8 mouse cellular contexts compared by ENCODE assay signal in genomic region chr6:128842356-128842944, GRCm38 (mm10). TPM values are rescaled to one million over a fixed set of nuclear protein-coding genes. Genes with fewer than 3 reads are reported as not detected.
A peak's percentile ranks its signal among the peaks of the same experiment; 100 is the strongest.
DNase-seq lines count a peak whose midpoint lies in the region; ATAC-seq and TF ChIP-seq lines count a peak whose summit lies in the region.

No protein-coding gene starts in this region.

- H3K27me3 ChIP-seq in kidney, postnatal 0 days (ENCODE audit: insufficient read depth, low read length), result no peaks in the 10 kb centered on the region
- 0 out of 2 replicates have a peak, but pooled peaks cover 5% of the 10 kb centered on the region for H3K27me3 ChIP-seq in embryonic facial prominence, embryonic 10.5 days (replicated peaks; ENCODE audit: low read depth, poor library complexity, severe bottlenecking)
- no peaks in the 10 kb centered on the region for H3K27me3 ChIP-seq in hindbrain, embryonic 16.5 days (replicated peaks; ENCODE audit: control insufficient read depth, insufficient read depth, low read length)
- no peaks in the 10 kb centered on the region for H3K27me3 ChIP-seq in myocyte (ENCODE audit: control insufficient read depth, insufficient read depth, insufficient read length)

- no peaks in the 10 kb centered on the region for H3K9me3 ChIP-seq in kidney, postnatal 0 days (replicated peaks; ENCODE audit: low read length)
- no peaks in the 10 kb centered on the region for H3K9me3 ChIP-seq in embryonic facial prominence, embryonic 10.5 days
- H3K9me3 ChIP-seq in hindbrain, embryonic 16.5 days (ENCODE audit: control insufficient read depth, low read length), result no peaks in the 10 kb centered on the region

- peak; percentile 46 for DNase-seq in kidney, postnatal 0 days (ENCODE audit: low spot score)
- DNase-seq in kidney, postnatal 36 days, result no peak
- peak; percentile 57 for DNase-seq in embryonic facial prominence, embryonic 10.5 days (ENCODE audit: low spot score)
- DNase-seq in cerebellum, adult 11-12 months, result no peak
- no peak for DNase-seq in yolk sac, embryonic 10.5 days (ENCODE audit: low spot score)
- DNase-seq in urinary bladder, adult 2 months (ENCODE audit: low spot score), result no peak

- TF ChIP-seq CTCF in kidney, postnatal 0 days (IDR thresholded peaks at IDR 0.05; ENCODE audit: low read depth), result no peak

- no peak for TF ChIP-seq POLR2A in myocyte (IDR thresholded peaks at IDR 0.05; ENCODE audit: insufficient read length, low read depth)

- H3ac ChIP-seq in myocyte (ENCODE audit: control insufficient read depth, insufficient read length), result peak overlapping the region; percentile 70

- peak overlapping the region; percentile 88 for H3K4me3 ChIP-seq in kidney, postnatal 0 days (replicated peaks; ENCODE audit: low read depth, low read length)
- peak overlapping the region; percentile 78 for H3K4me3 ChIP-seq in embryonic facial prominence, embryonic 10.5 days
- H3K4me3 ChIP-seq in hindbrain, embryonic 16.5 days (ENCODE audit: low read length), result peak overlapping the region; percentile 81
- peak overlapping the region; percentile 63 for H3K4me3 ChIP-seq in myocyte

- peak overlapping the region; percentile 95 for H3K27ac ChIP-seq in kidney, postnatal 0 days
- peak overlapping the region; percentile 87 for H3K27ac ChIP-seq in embryonic facial prominence, embryonic 10.5 days (replicated peaks)
- peak overlapping the region; percentile 93 for H3K27ac ChIP-seq in hindbrain, embryonic 16.5 days (ENCODE audit: low read depth, low read length)

- peak overlapping the region; percentile 65 for H3K4me2 ChIP-seq in kidney, postnatal 0 days (ENCODE audit: low read length)
- H3K4me2 ChIP-seq in hindbrain, embryonic 16.5 days (ENCODE audit: low read length), result peak overlapping the region; percentile 62
- peak overlapping the region; percentile 95 for H3K4me2 ChIP-seq in myocyte (ENCODE audit: low read depth)

- H3K79me2 ChIP-seq in myocyte (ENCODE audit: control insufficient read depth, insufficient read depth), result no peaks in the 10 kb centered on the region

- ATAC-seq in kidney, postnatal 0 days (replicated peaks; ENCODE audit: low FRiP score, low read depth), result no peak
- ATAC-seq in hindbrain, embryonic 16.5 days, result no peak

- peak overlapping the region; percentile 83 for H3K9ac ChIP-seq in kidney, postnatal 0 days (ENCODE audit: low read depth, low read length)
- H3K9ac ChIP-seq in hindbrain, embryonic 16.5 days (ENCODE audit: low read depth, low read length), result peak overlapping the region; percentile 81

- H3K4me1 ChIP-seq in kidney, postnatal 0 days (replicated peaks; ENCODE audit: insufficient read depth, low read length), result no peaks in the 10 kb centered on the region
- peaks cover 33% of the 10 kb centered on the region for H3K4me1 ChIP-seq in embryonic facial prominence, embryonic 10.5 days
- H3K4me1 ChIP-seq in hindbrain, embryonic 16.5 days (ENCODE audit: control insufficient read depth, insufficient read depth, low read depth, low read length), result peaks cover 11% of the 10 kb centered on the region; the same call in 1 of the 2 replicates

- WGBS in kidney, postnatal 0 days, result under 1% methylated on average over 20 of the region's 20 CpGs
- under 1% methylated on average over 20 of the region's 20 CpGs for WGBS in embryonic facial prominence, embryonic 10.5 days
- WGBS in hindbrain, embryonic 16.5 days, result under 1% methylated on average over 20 of the region's 20 CpGs

- H3K36me3 ChIP-seq in kidney, postnatal 0 days (ENCODE audit: insufficient read depth, low read length), result no peaks in the 10 kb centered on the region
- H3K36me3 ChIP-seq in embryonic facial prominence, embryonic 10.5 days (replicated peaks), result no peaks in the 10 kb centered on the region
- no peaks in the 10 kb centered on the region for H3K36me3 ChIP-seq in hindbrain, embryonic 16.5 days (ENCODE audit: control insufficient read depth, insufficient read depth, low read length)
- no peaks in the 10 kb centered on the region for H3K36me3 ChIP-seq in myocyte (ENCODE audit: control insufficient read depth, insufficient read depth)

TF ChIP-seq in myocyte, 11 proteins besides CTCF, POLR2A, EP300 and RAD21:
- TF ChIP-seq TCF3 (IDR thresholded peaks at IDR 0.05; ENCODE audit: insufficient read length, low read depth), result no peak

RNA-seq across cellular contexts. Expression of gene Klrb1b, which starts 16.3 kb away (rescaled TPM):
- polyA plus RNA-seq in kidney, postnatal 0 days (2015; fragmentation: Nextera tagmentation; extraction: Ambion mirVana), result not detected in 2 replicates
- polyA plus RNA-seq in embryonic facial prominence, embryonic 10.5 days (2016; fragmentation: Nextera tagmentation; extraction: Ambion mirVana), result not detected in 2 replicates
- polyA plus RNA-seq in hindbrain, embryonic 16.5 days (2015; fragmentation: Nextera tagmentation; extraction: Ambion mirVana), result not detected in 2 replicates
- not detected for polyA plus RNA-seq in myocyte (2012; fragmentation: generic; extraction: Trizol)
- 0.92 and 0.93 TPM in 2 replicates for polyA plus RNA-seq in urinary bladder, adult 2 months (2012; rRNA removed)

RNA-seq across cellular contexts. Expression of gene Gm44511, which starts 16.3 kb away (rescaled TPM):
- polyA plus RNA-seq in kidney, postnatal 0 days (2015; fragmentation: Nextera tagmentation; extraction: Ambion mirVana), result not detected in 2 replicates
- not detected in 2 replicates for polyA plus RNA-seq in embryonic facial prominence, embryonic 10.5 days (2016; fragmentation: Nextera tagmentation; extraction: Ambion mirVana)
- not detected in 2 replicates for polyA plus RNA-seq in hindbrain, embryonic 16.5 days (2015; fragmentation: Nextera tagmentation; extraction: Ambion mirVana)
- not detected for polyA plus RNA-seq in myocyte (2012; fragmentation: generic; extraction: Trizol)
- polyA plus RNA-seq in urinary bladder, adult 2 months (2012; rRNA removed), result 0.23 and 0.43 TPM in 2 replicates

RNA-seq across cellular contexts. Expression of gene Clec2i, which starts 44.9 kb away (rescaled TPM):
- polyA plus RNA-seq in kidney, postnatal 0 days (2015; fragmentation: Nextera tagmentation; extraction: Ambion mirVana), result 0.12 TPM in 1 of 2 replicates, not detected in the other
- polyA plus RNA-seq in embryonic facial prominence, embryonic 10.5 days (2016; fragmentation: Nextera tagmentation; extraction: Ambion mirVana), result not detected in 2 replicates
- polyA plus RNA-seq in hindbrain, embryonic 16.5 days (2015; fragmentation: Nextera tagmentation; extraction: Ambion mirVana), result not detected in 2 replicates
- not detected for polyA plus RNA-seq in myocyte (2012; fragmentation: generic; extraction: Trizol)
- 0.86 and 1.0 TPM in 2 replicates for polyA plus RNA-seq in urinary bladder, adult 2 months (2012; rRNA removed)

RNA-seq across cellular contexts. Expression of gene BC035044, which starts 48.5 kb away (rescaled TPM):
- 0.51 and 0.65 TPM in 2 replicates for polyA plus RNA-seq in kidney, postnatal 0 days (2015; fragmentation: Nextera tagmentation; extraction: Ambion mirVana)
- 1.1 and 2.0 TPM in 2 replicates for polyA plus RNA-seq in embryonic facial prominence, embryonic 10.5 days (2016; fragmentation: Nextera tagmentation; extraction: Ambion mirVana)
- polyA plus RNA-seq in hindbrain, embryonic 16.5 days (2015; fragmentation: Nextera tagmentation; extraction: Ambion mirVana), result 0.49 and 0.72 TPM in 2 replicates
- polyA plus RNA-seq in myocyte (2012; fragmentation: generic; extraction: Trizol), result not detected
- 3.2 and 3.4 TPM in 2 replicates for polyA plus RNA-seq in urinary bladder, adult 2 months (2012; rRNA removed)

RNA-seq across cellular contexts. Expression of gene Klrb1c, which starts 53.4 kb away (rescaled TPM):
- polyA plus RNA-seq in kidney, postnatal 0 days (2015; fragmentation: Nextera tagmentation; extraction: Ambion mirVana), result 0.16 and 0.17 TPM in 2 replicates
- not detected in 2 replicates for polyA plus RNA-seq in embryonic facial prominence, embryonic 10.5 days (2016; fragmentation: Nextera tagmentation; extraction: Ambion mirVana)
- polyA plus RNA-seq in hindbrain, embryonic 16.5 days (2015; fragmentation: Nextera tagmentation; extraction: Ambion mirVana), result 0.11 and 0.15 TPM in 2 replicates
- polyA plus RNA-seq in myocyte (2012; fragmentation: generic; extraction: Trizol), result not detected
- 1.1 TPM in 2 replicates for polyA plus RNA-seq in urinary bladder, adult 2 months (2012; rRNA removed)

Comparison
In these comparisons a context has a peak if more than half of its experiments do, and no peak if none do; other contexts are left out.
1. DNase-seq: peak in kidney, postnatal 0 days (single experiment) and embryonic facial prominence, embryonic 10.5 days (single experiment); none in kidney, postnatal 36 days (0 of 2), cerebellum, adult 11-12 months (single experiment), yolk sac, embryonic 10.5 days (single experiment) and urinary bladder, adult 2 months (single experiment).
2. Peak in every context shown above with its lines, with median percentiles within 50 percentile points of each other: H3K27ac ChIP-seq, H3K4me2 ChIP-seq and H3K4me3 ChIP-seq.